Comparison of ENCODE assay signal across 34 mouse cellular contexts in the genomic region with DNA sequence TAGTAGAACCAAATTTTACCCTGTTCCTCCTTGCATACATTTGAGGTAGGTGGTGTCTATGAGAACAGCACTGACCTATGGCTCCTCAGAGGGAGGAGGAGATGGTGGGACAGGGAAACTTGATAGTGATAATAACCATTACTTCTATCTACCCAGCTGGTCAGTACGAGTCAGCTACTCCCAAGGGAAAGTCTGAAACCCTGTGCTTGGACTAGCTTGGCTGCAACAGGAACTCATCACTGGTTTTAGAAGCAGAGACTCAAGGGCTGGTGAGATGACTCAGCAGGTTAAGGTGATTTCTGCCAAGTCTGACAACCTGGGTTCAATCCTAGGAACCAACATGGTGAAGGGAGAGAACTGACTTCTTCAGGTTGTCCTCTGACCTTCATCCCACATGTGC. TPM values are rescaled to one million over a fixed set of nuclear protein-coding genes. Genes with fewer than 3 reads are reported as not detected.
"Had no signal": no experiment of that assay in that cellular context is flagged by ENCODE, and none has a peak within 500 bp of the region (broad histone marks: within the 10 kb centered on the region; RNA-seq: fewer than 3 reads in every experiment).

No protein-coding gene starts in this region.

- H3K4me3 ChIP-seq: limb, embryonic 10.5 days; limb, embryonic 12.5 days; limb, embryonic 13.5 days; limb, embryonic 15.5 days; liver, embryonic 12.5 days; liver, embryonic 13.5 days; liver, embryonic 15.5 days; lung, embryonic 15.5 days; megakaryocyte, embryonic 14.5 days; midbrain, embryonic 10.5 days; midbrain, embryonic 12.5 days; midbrain, embryonic 13.5 days; midbrain, embryonic 15.5 days; myocyte; neural tube, embryonic 12.5 days had no signal

- H3K27me3 ChIP-seq: limb, embryonic 12.5 days; limb, embryonic 13.5 days; limb, embryonic 15.5 days; liver, embryonic 12.5 days; liver, embryonic 13.5 days; liver, embryonic 15.5 days; lung, embryonic 15.5 days; megakaryocyte, embryonic 14.5 days; midbrain, embryonic 12.5 days; midbrain, embryonic 13.5 days; midbrain, embryonic 15.5 days; neural tube, embryonic 12.5 days had no signal

- H3K27ac ChIP-seq: limb, embryonic 10.5 days; limb, embryonic 12.5 days; limb, embryonic 13.5 days; limb, embryonic 15.5 days; liver, embryonic 12.5 days; liver, embryonic 13.5 days; liver, embryonic 14.5 days; liver, embryonic 15.5 days; lung, embryonic 15.5 days; macrophage; midbrain, embryonic 10.5 days; midbrain, embryonic 12.5 days; midbrain, embryonic 13.5 days; midbrain, embryonic 15.5 days; neural tube, embryonic 12.5 days had no signal

- H3K9ac ChIP-seq: limb, embryonic 12.5 days; limb, embryonic 13.5 days; limb, embryonic 15.5 days; liver, embryonic 12.5 days; liver, embryonic 13.5 days; liver, embryonic 14.5 days; liver, embryonic 15.5 days; liver, postnatal 0 days; lung, embryonic 14.5 days; lung, embryonic 15.5 days; midbrain, embryonic 12.5 days; midbrain, embryonic 13.5 days; midbrain, embryonic 15.5 days; neural tube, embryonic 12.5 days had no signal

- H3K9me3 ChIP-seq: limb, embryonic 10.5 days; limb, embryonic 12.5 days; limb, embryonic 13.5 days; limb, embryonic 15.5 days; liver, embryonic 12.5 days; liver, embryonic 13.5 days; liver, embryonic 15.5 days; lung, embryonic 15.5 days; megakaryocyte, embryonic 14.5 days; midbrain, embryonic 10.5 days; midbrain, embryonic 12.5 days; midbrain, embryonic 13.5 days; midbrain, embryonic 15.5 days; neural tube, embryonic 12.5 days had no signal

- H3K4me1 ChIP-seq: limb, embryonic 10.5 days; limb, embryonic 12.5 days; limb, embryonic 13.5 days; limb, embryonic 15.5 days; liver, embryonic 12.5 days; liver, embryonic 13.5 days; liver, embryonic 15.5 days; lung, embryonic 15.5 days; midbrain, embryonic 10.5 days; midbrain, embryonic 12.5 days; midbrain, embryonic 13.5 days; midbrain, embryonic 15.5 days; neural tube, embryonic 12.5 days had no signal

- DNase-seq: left cerebral cortex, postnatal 4 days; liver; liver, embryonic 13.5 days; liver, postnatal 0 days; lung, adult 18-20 months; lung, adult 2 months; lung, embryonic 14.5 days; lung, postnatal 10 days; lung, postnatal 14 days; lung, postnatal 36 days; lung, postnatal 4 days; midbrain, embryonic 14.5 days had no signal

- ATAC-seq: liver, embryonic 12.5 days; liver, postnatal 0 days; lung, postnatal 0 days; midbrain, embryonic 13.5 days; midbrain, embryonic 15.5 days; midbrain, embryonic 16.5 days had no signal

- H3K4me2 ChIP-seq: limb, embryonic 12.5 days; limb, embryonic 13.5 days; limb, embryonic 15.5 days; liver, embryonic 11.5 days; liver, embryonic 12.5 days; liver, embryonic 13.5 days; liver, embryonic 15.5 days; lung, embryonic 14.5 days; lung, embryonic 15.5 days; midbrain, embryonic 11.5 days; midbrain, embryonic 12.5 days; midbrain, embryonic 13.5 days; midbrain, embryonic 15.5 days; neural tube, embryonic 12.5 days had no signal

RNA-seq across cellular contexts. Expression of a gene that starts 34.6 kb away (rescaled TPM):
- total RNA-seq: megakaryocyte progenitor cell, adult 5-6 weeks; monocyte, adult 5-6 weeks had no signal
